Mouse (Mus musculus) left cerebral cortex, adult 2 months (tissue): ENCODE results near the gene Hsd17b1. TPM values are rescaled to one million over a fixed set of nuclear protein-coding genes. Genes with fewer than 3 reads are reported as not detected.

Experiments
- DNase-seq, 2 experiments: peaks; one replicate each; pipeline ENCODE4 v3.0.0; 2021 to 2022; ENCODE audit warnings: low spot score in 2 of 2, mixed read lengths in 1 of 2; ENCODE audit errors: extremely low spot score in 1 of 2
- H3K27ac ChIP-seq: fragments of 200-600 bp; 2 replicates; pipeline ENCODE4 v1.8.1; 2022
- H3K4me3 ChIP-seq: fragments of 200-600 bp; 2 replicates; pipeline ENCODE4 v1.8.1; 2022
- CTCF ChIP-seq: fragments of 200-600 bp; IDR thresholded peaks from 2 replicates; pipeline ENCODE4 v1.8.1; 2022; ENCODE audit warnings: antibody characterized with exemption, mild to moderate bottlenecking, moderate library complexity
- intact Hi-C: fragments of 180-260 bp; cut with DNase I; formaldehyde crosslinking; loops from one replicate; pipeline ENCODE4 v1.15.1; 2025
- total RNA-seq, 2 experiments: library from RNA; stranded (reverse); gene quantifications; 2 replicates each; pipeline ENCODE4 v1.2.3; 2021

The Hsd17b1 gene
- total RNA-seq, 2 experiments from 2014 or later = 0.87 to 1.5 TPM

GRCm38 (mm10) chr11:101062165-101062884, 15.9 kb upstream of the Hsd17b1 start:
- Histone ChIP-seq H3K27ac (peak overlapping the region; percentile 80), H3K4me3 (no peak overlapping the region)
- TF ChIP-seq CTCF = no peak; the same call in 1 of the 2 replicates
- intact Hi-C loops = no loop called here
- no peak for DNase-seq

GRCm38 (mm10) chr11:101062971-101063675, 15.1 kb upstream of the Hsd17b1 start:
- no peak for DNase-seq
- Histone ChIP-seq H3K4me3 (no peak overlapping the region), H3K27ac (peak overlapping the region; percentile 80)
- no peak for TF ChIP-seq CTCF
- intact Hi-C loops = no loop called here

- Histone ChIP-seq H3K4me3 (no peak overlapping the region), H3K27ac (peak overlapping the region; percentile 80)
- no peak for DNase-seq
- no peak for TF ChIP-seq CTCF
- intact Hi-C loops = no loop called here
These were observed 14.4 kb upstream of the Hsd17b1 start for GRCm38 (mm10) chr11:101063676-101064327.

GRCm38 (mm10) chr11:101064462-101064861, 13.7 kb upstream of the Hsd17b1 start:
- intact Hi-C loops = no loop called here
- Histone ChIP-seq H3K4me3 (no peak overlapping the region), H3K27ac (no peak overlapping the region; the same call in none of the 2 replicates)
- no peak for DNase-seq
- no peak for TF ChIP-seq CTCF

- H3K27ac ChIP-seq = no peak overlapping the region; the same call in 1 of the 2 replicates
- no peak for TF ChIP-seq CTCF
- no peak overlapping the region for H3K4me3 ChIP-seq
- intact Hi-C loops = no loop called here
- DNase-seq = no peak
These were observed 13.2 kb upstream of the Hsd17b1 start for GRCm38 (mm10) chr11:101065002-101065401.

- DNase-seq = peak; percentile 77 to 80
- Histone ChIP-seq H3K27ac (no peak overlapping the region), H3K4me3 (peak overlapping the region; percentile 31; the same call in 1 of the 2 replicates)
- intact Hi-C loops = loop anchor here (1.0 to 2.0 kb wide), 2 partner anchors 83 to 174 kb away; no protein-coding TSS in a partner anchor
- peak; percentile 96 for TF ChIP-seq CTCF
These were observed 11.4 kb upstream of the Hsd17b1 start for GRCm38 (mm10) chr11:101066549-101067412.

GRCm38 (mm10) chr11:101069391-101070188, 8.6 kb upstream of the Hsd17b1 start, which contains the start of gene Naglu:
Naglu (plus strand) TSS chr11:101070012.
- Histone ChIP-seq H3K27ac (peak within 1 kb of the TSS; percentile 89), H3K4me3 (peak within 1 kb of the TSS; percentile 87)
- peak; percentile 93 to 95 for DNase-seq
- no peak for TF ChIP-seq CTCF
- intact Hi-C loops = no loop called here

- peak overlapping the region; percentile 87 for H3K4me3 ChIP-seq
- no peak for TF ChIP-seq CTCF
- intact Hi-C loops = no loop called here
- H3K27ac ChIP-seq = peak overlapping the region; percentile 89
- DNase-seq = no peak
These were observed 8.1 kb upstream of the Hsd17b1 start for GRCm38 (mm10) chr11:101070189-101070527.

- Histone ChIP-seq H3K4me3 (peak overlapping the region; percentile 87), H3K27ac (no peak overlapping the region)
- intact Hi-C loops = no loop called here
- DNase-seq = no peak
- TF ChIP-seq CTCF = no peak
These were observed 7.2 kb upstream of the Hsd17b1 start for GRCm38 (mm10) chr11:101070987-101071386.

- no peak for TF ChIP-seq CTCF
- Histone ChIP-seq H3K27ac (no peak overlapping the region), H3K4me3 (no peak overlapping the region)
- intact Hi-C loops = no loop called here
- DNase-seq = no peak
These were observed 6.3 kb upstream of the Hsd17b1 start for GRCm38 (mm10) chr11:101071810-101072428.
